Mouse (Mus musculus) right cerebral cortex, postnatal 4 days (tissue): ENCODE measurements around the gene Dse.
A peak's percentile ranks its signal among the peaks of the same experiment; 100 is the strongest.

ENCODE experiments used
- DNase-seq: peaks from one replicate; pipeline ENCODE4 v3.0.0-alpha.2; 2022

Dse gene

GRCm38 (mm10) chr10:34198061-34198460 lies 9.5 kb downstream of the Dse start:
- no peak for DNase-seq

- no peak for DNase-seq
Observed at GRCm38 (mm10) chr10:34197269-34197668, 10.2 kb downstream of the Dse start.

GRCm38 (mm10) chr10:34194957-34195356 lies 12.6 kb downstream of the Dse start:
- no peak for DNase-seq

- no peak for DNase-seq
Observed at GRCm38 (mm10) chr10:34194503-34194902, 13.0 kb downstream of the Dse start.

- peak; percentile 7 for DNase-seq
Observed at GRCm38 (mm10) chr10:34186571-34187260, 20.8 kb downstream of the Dse start.

- DNase-seq: no peak
Observed at GRCm38 (mm10) chr10:34185556-34185955, 22.0 kb downstream of the Dse start.

- no peak for DNase-seq
Observed at GRCm38 (mm10) chr10:34184956-34185355, 22.6 kb downstream of the Dse start.

GRCm38 (mm10) chr10:34183731-34184130 lies 23.8 kb downstream of the Dse start:
- peak; percentile 4 for DNase-seq

GRCm38 (mm10) chr10:34175870-34176606 lies 31.5 kb downstream of the Dse start:
- no peak for DNase-seq

GRCm38 (mm10) chr10:34172663-34173282 lies 34.7 kb downstream of the Dse start:
- no peak for DNase-seq

- no peak for DNase-seq
Observed at GRCm38 (mm10) chr10:34171660-34172059, 35.9 kb downstream of the Dse start.

GRCm38 (mm10) chr10:34171191-34171590 lies 36.3 kb downstream of the Dse start:
- no peak for DNase-seq

GRCm38 (mm10) chr10:34166971-34167370 lies 40.5 kb downstream of the Dse start:
- no peak for DNase-seq

GRCm38 (mm10) chr10:34155796-34156554 lies 51.5 kb downstream of the Dse start:
- no peak for DNase-seq

- no peak for DNase-seq
Observed at GRCm38 (mm10) chr10:34151827-34152226, 55.7 kb downstream of the Dse start.

- DNase-seq: no peak
Observed at GRCm38 (mm10) chr10:34150454-34150853, 57.1 kb downstream of the Dse start.

GRCm38 (mm10) chr10:34149772-34150171 lies 57.7 kb downstream of the Dse start:
- DNase-seq: no peak

GRCm38 (mm10) chr10:34141693-34142092 lies 65.8 kb downstream of the Dse start:
- DNase-seq: no peak

GRCm38 (mm10) chr10:34139768-34140167 lies 67.7 kb downstream of the Dse start:
- no peak for DNase-seq

- no peak for DNase-seq
Observed at GRCm38 (mm10) chr10:34138027-34138426, 69.5 kb downstream of the Dse start.

GRCm38 (mm10) chr10:34136432-34136831 lies 71.1 kb downstream of the Dse start:
- no peak for DNase-seq

- DNase-seq: no peak
Observed at GRCm38 (mm10) chr10:34131356-34131755, 76.2 kb downstream of the Dse start.

GRCm38 (mm10) chr10:34128391-34128790 lies 79.1 kb downstream of the Dse start:
- no peak for DNase-seq
